ENCODE assay signal across 8 mouse cellular contexts in genomic region chr9:64960117-64960977, GRCm38 (mm10). TPM values are rescaled to one million over a fixed set of nuclear protein-coding genes. Genes with fewer than 3 reads are reported as not detected.
DNase-seq lines count a peak whose midpoint lies in the region; ATAC-seq lines count a peak whose summit lies in the region.

Gene Ints14 (plus strand): TSS chr9:64960905.

- no peaks in the 10 kb centered on the region for H3K27me3 ChIP-seq in hindbrain, embryonic 11.5 days (ENCODE audit: control insufficient read depth, insufficient read depth, low read length)

- H3K4me3 ChIP-seq in hindbrain, embryonic 11.5 days (ENCODE audit: low read depth, low read length): peak within 1 kb of the TSS; percentile 77

- peak; percentile 97 for ATAC-seq in hindbrain, embryonic 11.5 days (ENCODE audit: low FRiP score)

- H3K9ac ChIP-seq in hindbrain, embryonic 11.5 days (ENCODE audit: low read depth, low read length): peak within 1 kb of the TSS; percentile 90

- DNase-seq in Muller cell, postnatal 12 days (ENCODE audit: inconsistent ontology term): peak; percentile 97
- peak; percentile 94 for DNase-seq in cerebellum, adult 9-11 months
- peak; percentile 86 to 98 for DNase-seq in frontal cortex, adult 2 months (ENCODE audit: extremely low spot score in 1 of 2, low spot score in 1 of 2)
- DNase-seq in hindbrain, embryonic 11.5 days (ENCODE audit: low spot score): peak; percentile 98
- peak; percentile 98 to 99 for DNase-seq in layer of hippocampus, postnatal 10 days (ENCODE audit: low spot score in 2 of 2)
- DNase-seq in lung, postnatal 10 days: peak; percentile 98
- peak; percentile 97 for DNase-seq in ovary, postnatal 36 days (ENCODE audit: low spot score)
- peak; percentile 98 for DNase-seq in thymus, postnatal 25 days

- peaks cover 10% of the 10 kb centered on the region; the same call in 1 of the 2 replicates for H3K36me3 ChIP-seq in hindbrain, embryonic 11.5 days (ENCODE audit: control insufficient read depth, insufficient read depth, low read length)

- H3K27ac ChIP-seq in hindbrain, embryonic 11.5 days (ENCODE audit: low read depth, low read length): peak within 1 kb of the TSS; percentile 72

- peak within 1 kb of the TSS; percentile 53 for H3K4me2 ChIP-seq in hindbrain, embryonic 11.5 days (replicated peaks; ENCODE audit: low read depth, low read length)

- 5% methylated on average over 29 of the region's 29 CpGs for WGBS in hindbrain, embryonic 11.5 days

- no peaks in the 10 kb centered on the region for H3K9me3 ChIP-seq in hindbrain, embryonic 11.5 days (ENCODE audit: control insufficient read depth, low read length)

- H3K4me1 ChIP-seq in hindbrain, embryonic 11.5 days (replicated peaks; ENCODE audit: control insufficient read depth, insufficient read depth, low read length): peaks cover 4% of the 10 kb centered on the region; the same call in 1 of the 2 replicates

RNA-seq across cellular contexts. Expression of gene Ints14, which starts in this region (rescaled TPM):
- 19.2 and 20.4 TPM in 2 replicates for polyA plus RNA-seq in frontal cortex, adult 2 months (2012; rRNA removed)
- polyA plus RNA-seq in hindbrain, embryonic 11.5 days (2014; fragmentation: Nextera tagmentation; extraction: Ambion mirVana): 68.2 and 72.0 TPM in 2 replicates
- total RNA-seq in layer of hippocampus, postnatal 10 days (2021): 10 to 100 TPM; 21.9 to 23.3 TPM

Comparison
In these comparisons a context has a peak if more than half of its experiments do, and no peak if none do; other contexts are left out.
1. Peak in every context shown above with its lines: DNase-seq, ATAC-seq, H3K4me3 ChIP-seq and H3K27ac ChIP-seq.